Mouse (Mus musculus): ENCODE results near the gene Inha.

DNA sequence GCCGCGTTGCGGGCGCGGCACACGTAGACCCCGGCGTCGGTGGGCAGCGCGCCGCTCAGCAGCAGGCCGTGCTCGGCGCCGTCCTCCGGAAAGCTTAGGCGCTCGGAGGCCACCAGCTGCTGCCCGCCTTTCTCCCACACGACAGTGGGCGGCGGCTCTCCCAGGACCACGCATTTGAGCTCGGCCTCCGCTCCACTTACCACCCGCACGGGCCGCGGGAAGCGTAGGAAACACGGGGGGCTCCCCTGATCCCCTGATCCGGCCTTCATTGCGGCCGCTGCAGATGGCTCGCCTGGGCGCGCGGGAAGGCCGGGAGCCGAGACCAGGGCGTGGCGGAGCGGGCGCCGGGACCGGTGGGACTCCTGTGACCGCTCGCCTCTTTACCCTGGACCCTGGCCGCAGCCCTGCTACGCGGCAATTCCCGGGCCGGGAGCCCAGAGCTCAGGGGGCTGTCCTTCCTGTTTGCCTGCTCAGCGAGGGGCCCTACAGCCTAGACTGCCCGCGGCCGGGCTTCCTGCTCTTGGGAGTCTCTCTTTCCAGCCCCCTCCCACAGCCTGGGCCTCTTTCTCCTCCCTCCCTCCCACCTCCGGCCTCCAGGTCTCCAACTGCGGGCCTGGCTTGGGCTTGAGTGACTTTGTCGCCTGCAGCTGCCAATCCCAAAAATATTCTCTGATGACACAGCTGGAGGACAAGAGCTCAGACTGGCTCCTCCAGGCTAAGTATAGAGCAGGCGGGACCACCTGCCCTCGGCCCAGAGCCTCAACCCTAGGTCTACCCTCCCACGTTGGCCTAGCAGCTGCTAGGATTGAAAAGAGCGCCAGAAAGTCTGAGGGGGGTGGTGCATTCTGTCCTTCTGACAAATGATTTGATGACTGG lies 683 bp upstream of the Inha start, which contains the start of gene Obsl1:
- TF ChIP-seq POLR2A (IDR thresholded peaks at IDR 0.05; ENCODE audit: control insufficient read depth in 1 of 2, insufficient read depth in 1 of 2, low read depth in 1 of 2, low read length in 2 of 2, poor library complexity in 1 of 2) (0 out of 4 replicates have a peak, but pooled peaks of 1 of the 2 experiments have one; percentile 25), HCFC1 (IDR thresholded peaks at IDR 0.05; ENCODE audit: low read depth, low read length) (no peak), RCOR1 (IDR thresholded peaks at IDR 0.05; ENCODE audit: low read depth, low read length) (no peak), MAX (IDR thresholded peaks at IDR 0.05; ENCODE audit: low read length) (no peak), ZC3H11A (IDR thresholded peaks at IDR 0.05; ENCODE audit: low read depth, low read length) (no peak), UBTF (IDR thresholded peaks at IDR 0.05; ENCODE audit: borderline replicate concordance, insufficient read depth, low read depth, low read length) (no peak), CTCF (IDR thresholded peaks at IDR 0.05 in 2 of 3, conservative IDR thresholded peaks at IDR 0.05 in 1 of 3; ENCODE audit: control insufficient read depth in 1 of 3, insufficient read depth in 1 of 3, low read depth in 2 of 3, low read length in 3 of 3, poor library complexity in 1 of 3, severe bottlenecking in 1 of 3) (no peak), E2F4 (IDR thresholded peaks at IDR 0.05; ENCODE audit: borderline replicate concordance, low read depth, low read length) (no peak), KAT2A (conservative IDR thresholded peaks at IDR 0.05; ENCODE audit: low read depth, low read length) (no peak)
